Mouse (Mus musculus) neural tube, embryonic 12.5 days (tissue): ENCODE measurements at regions not wholly inside any gene's neighbourhood (a gene's known extent, or its start where the extent isn't known, plus 50 kb on each side); places are given as distances from the start of the nearest gene placed in this dataset.

Experiments used
- ATAC-seq: fragments of 200-750 bp; cut with Nextera tagmentation; 2 replicates; pipeline ENCODE4 v1.8.0; 2017; ENCODE audit warnings: low read depth, mild to moderate bottlenecking, moderate TSS enrichment, moderate library complexity; ENCODE audit not compliant: low FRiP score
- H3K27ac ChIP-seq: fragments of 300-500 bp; sonication (generic); 2 replicates; pipeline ENCODE4 v1.5.1; 2016
- H3K27me3 ChIP-seq: fragments of 300-500 bp; sonication (generic); replicated peaks from 2 replicates; pipeline ENCODE4 v1.6.1; 2016; ENCODE audit warnings: mild to moderate bottlenecking
- H3K36me3 ChIP-seq: fragments of 300-500 bp; sonication (generic); 2 replicates; pipeline ENCODE4 v1.6.1; 2016; ENCODE audit warnings: mild to moderate bottlenecking
- H3K4me1 ChIP-seq: fragments of 300-500 bp; sonication (generic); 2 replicates; pipeline ENCODE4 v1.6.1; 2016
- H3K4me2 ChIP-seq: fragments of 300-500 bp; sonication (generic); replicated peaks from 2 replicates; pipeline ENCODE4 v1.6.1; 2016; ENCODE audit warnings: mild to moderate bottlenecking
- H3K4me3 ChIP-seq: fragments of 300-500 bp; sonication (generic); 2 replicates; pipeline ENCODE4 v1.5.1; 2016
- H3K9ac ChIP-seq: fragments of 300-500 bp; sonication (generic); 2 replicates; pipeline ENCODE4 v1.6.1; 2016; ENCODE audit warnings: mild to moderate bottlenecking
- H3K9me3 ChIP-seq: fragments of 300-500 bp; sonication (generic); 2 replicates; pipeline ENCODE4 v1.6.1; 2016; ENCODE audit warnings: mild to moderate bottlenecking
- WGBS: fragments of 180-500 bp; shearing (Covaris S2); methylation state at CpG from one replicate; pipeline ENCODE4 v1.1.7; 2016; 5-methylcytosine and 5-hydroxymethylcytosine counted together

GRCm38 (mm10) chr1:128820527-128820926 is 228.4 kb upstream of the Cxcr4 start:
- Histone ChIP-seq H3K36me3 (no peaks in the 10 kb centered on the region), H3K27me3 (no peaks in the 10 kb centered on the region), H3K4me3 (no peak overlapping the region), H3K9me3 (no peaks in the 10 kb centered on the region), H3K4me2 (no peak overlapping the region), H3K27ac (no peak overlapping the region), H3K4me1 (peaks cover 10% of the 10 kb centered on the region), H3K9ac (no peak overlapping the region)
- no peak for ATAC-seq
- WGBS, result 82% methylated on average over 1 of the region's 1 CpGs

DNA sequence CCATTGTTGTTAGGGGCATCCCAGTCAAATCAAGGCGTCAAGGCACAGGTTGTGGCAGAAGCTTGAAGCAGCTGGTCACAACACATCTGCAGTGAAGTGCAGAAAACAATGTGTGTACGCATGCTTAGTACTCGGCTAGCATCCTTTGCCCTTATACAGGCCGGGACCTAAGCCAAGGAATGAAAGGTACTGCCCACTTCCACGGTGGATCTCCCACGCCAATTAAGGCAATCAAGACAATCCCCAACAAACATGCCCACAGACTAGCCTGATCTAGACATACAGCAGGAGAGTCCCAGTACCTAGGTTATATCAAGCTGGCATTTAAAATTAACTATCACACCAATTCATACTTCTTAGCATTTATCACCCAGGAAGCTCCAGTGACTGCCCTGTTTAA is 227.5 kb upstream of the Cxcr4 start:
- no peak overlapping the region for H3K4me2 ChIP-seq
- 92% methylated on average over 6 of the region's 6 CpGs for WGBS
- H3K9ac ChIP-seq, result no peak overlapping the region
- H3K27ac ChIP-seq, result no peak overlapping the region
- H3K4me1 ChIP-seq, result peaks cover 10% of the 10 kb centered on the region
- no peaks in the 10 kb centered on the region for H3K27me3 ChIP-seq
- no peaks in the 10 kb centered on the region for H3K9me3 ChIP-seq
- ATAC-seq, result no peak
- no peaks in the 10 kb centered on the region for H3K36me3 ChIP-seq
- H3K4me3 ChIP-seq, result no peak overlapping the region

- no peak overlapping the region for H3K9ac ChIP-seq
- no peak overlapping the region for H3K4me2 ChIP-seq
- no peak overlapping the region for H3K27ac ChIP-seq
- no peaks in the 10 kb centered on the region for H3K9me3 ChIP-seq
- H3K4me3 ChIP-seq, result no peak overlapping the region
- ATAC-seq, result no peak
- 87% methylated on average over 5 of the region's 5 CpGs for WGBS
- no peaks in the 10 kb centered on the region for H3K27me3 ChIP-seq
- no peaks in the 10 kb centered on the region for H3K36me3 ChIP-seq
- H3K4me1 ChIP-seq, result no peaks in the 10 kb centered on the region
These were observed 221.3 kb upstream of the Cxcr4 start for GRCm38 (mm10) chr1:128813379-128813778.

DNA sequence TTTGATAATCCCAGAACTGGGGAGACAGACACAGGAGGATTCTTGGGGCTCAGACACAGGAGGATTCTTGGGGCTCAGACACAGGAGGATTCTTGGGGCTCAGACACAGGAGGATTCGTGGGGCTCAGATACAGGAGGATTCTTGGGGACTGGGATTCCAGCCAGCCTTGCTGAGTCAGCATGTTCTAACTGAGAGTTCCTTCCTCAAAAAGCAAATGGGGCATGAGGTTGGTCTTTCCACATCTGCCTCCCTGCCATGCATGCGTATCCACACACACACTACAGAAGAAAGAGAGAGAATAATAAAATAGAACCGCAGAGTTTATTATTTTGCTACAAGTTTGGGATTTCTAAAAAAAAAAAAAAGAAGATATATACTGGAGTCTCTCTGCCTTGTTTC is 218.8 kb upstream of the Cxcr4 start:
- 75% methylated on average over 3 of the region's 3 CpGs for WGBS
- Histone ChIP-seq H3K9ac (no peak overlapping the region), H3K9me3 (no peaks in the 10 kb centered on the region), H3K27me3 (no peaks in the 10 kb centered on the region), H3K4me2 (no peak overlapping the region), H3K4me1 (peaks cover 18% of the 10 kb centered on the region), H3K27ac (no peak overlapping the region), H3K4me3 (no peak overlapping the region), H3K36me3 (no peaks in the 10 kb centered on the region)
- no peak for ATAC-seq

GRCm38 (mm10) chr1:128810094-128810493 is 218.0 kb upstream of the Cxcr4 start:
- Histone ChIP-seq H3K9me3 (no peaks in the 10 kb centered on the region), H3K36me3 (no peaks in the 10 kb centered on the region), H3K27ac (no peak overlapping the region), H3K4me1 (peaks cover 23% of the 10 kb centered on the region), H3K4me3 (no peak overlapping the region), H3K27me3 (no peaks in the 10 kb centered on the region), H3K9ac (no peak overlapping the region), H3K4me2 (no peak overlapping the region)
- no peak for ATAC-seq
- WGBS, result 67% methylated on average over 2 of the region's 2 CpGs

DNA sequence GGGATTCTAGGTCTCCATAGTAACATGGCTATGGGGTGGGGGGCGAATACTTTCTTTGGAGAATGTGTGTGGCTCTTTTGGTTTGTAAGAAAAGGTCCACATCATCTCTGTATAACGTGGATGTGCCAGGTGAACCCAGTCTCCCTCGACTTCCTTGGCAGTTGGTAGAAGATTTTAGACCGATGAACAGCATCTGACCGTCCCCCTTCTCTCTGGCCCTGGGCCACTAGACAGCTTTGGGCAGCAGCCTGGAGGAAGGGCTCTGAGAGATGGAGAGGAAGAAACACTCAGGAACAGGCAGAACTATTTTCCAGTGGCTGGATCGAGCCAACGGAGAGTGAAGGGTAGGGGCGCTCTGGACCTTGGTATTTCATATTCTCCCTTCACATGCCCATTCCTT is 217.5 kb upstream of the Cxcr4 start:
- H3K4me2 ChIP-seq, result no peak overlapping the region
- H3K4me1 ChIP-seq, result peaks cover 23% of the 10 kb centered on the region
- H3K9me3 ChIP-seq, result no peaks in the 10 kb centered on the region
- no peak overlapping the region for H3K9ac ChIP-seq
- 89% methylated on average over 8 of the region's 8 CpGs for WGBS
- no peak overlapping the region for H3K27ac ChIP-seq
- no peaks in the 10 kb centered on the region for H3K27me3 ChIP-seq
- no peak for ATAC-seq
- H3K4me3 ChIP-seq, result no peak overlapping the region
- H3K36me3 ChIP-seq, result no peaks in the 10 kb centered on the region

DNA sequence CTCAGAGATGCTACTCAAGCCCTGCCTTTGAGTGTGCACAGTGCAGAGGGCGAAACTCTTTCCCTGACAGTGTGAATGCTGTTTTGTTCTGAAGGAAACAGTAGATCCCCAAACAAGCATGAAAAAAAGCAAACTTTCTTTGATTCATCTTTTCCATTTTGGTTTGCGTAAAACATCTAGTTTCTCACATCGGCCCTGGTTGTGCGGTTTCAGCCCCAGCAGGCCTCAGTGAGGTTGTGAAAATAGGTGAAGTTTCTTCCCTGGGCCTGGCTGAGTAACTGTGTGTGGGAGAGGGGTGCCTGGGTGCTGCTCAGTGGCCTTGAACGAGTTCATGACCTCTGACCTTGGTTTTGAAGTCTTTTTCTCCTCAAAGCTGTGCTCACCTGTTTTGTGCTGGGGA is 216.5 kb upstream of the Cxcr4 start:
- WGBS, result 85% methylated on average over 5 of the region's 5 CpGs
- no peaks in the 10 kb centered on the region for H3K27me3 ChIP-seq
- no peak for ATAC-seq
- no peaks in the 10 kb centered on the region for H3K9me3 ChIP-seq
- H3K4me2 ChIP-seq, result no peak overlapping the region
- no peak overlapping the region for H3K9ac ChIP-seq
- H3K27ac ChIP-seq, result no peak overlapping the region
- no peaks in the 10 kb centered on the region for H3K36me3 ChIP-seq
- H3K4me3 ChIP-seq, result no peak overlapping the region
- H3K4me1 ChIP-seq, result peaks cover 27% of the 10 kb centered on the region

DNA sequence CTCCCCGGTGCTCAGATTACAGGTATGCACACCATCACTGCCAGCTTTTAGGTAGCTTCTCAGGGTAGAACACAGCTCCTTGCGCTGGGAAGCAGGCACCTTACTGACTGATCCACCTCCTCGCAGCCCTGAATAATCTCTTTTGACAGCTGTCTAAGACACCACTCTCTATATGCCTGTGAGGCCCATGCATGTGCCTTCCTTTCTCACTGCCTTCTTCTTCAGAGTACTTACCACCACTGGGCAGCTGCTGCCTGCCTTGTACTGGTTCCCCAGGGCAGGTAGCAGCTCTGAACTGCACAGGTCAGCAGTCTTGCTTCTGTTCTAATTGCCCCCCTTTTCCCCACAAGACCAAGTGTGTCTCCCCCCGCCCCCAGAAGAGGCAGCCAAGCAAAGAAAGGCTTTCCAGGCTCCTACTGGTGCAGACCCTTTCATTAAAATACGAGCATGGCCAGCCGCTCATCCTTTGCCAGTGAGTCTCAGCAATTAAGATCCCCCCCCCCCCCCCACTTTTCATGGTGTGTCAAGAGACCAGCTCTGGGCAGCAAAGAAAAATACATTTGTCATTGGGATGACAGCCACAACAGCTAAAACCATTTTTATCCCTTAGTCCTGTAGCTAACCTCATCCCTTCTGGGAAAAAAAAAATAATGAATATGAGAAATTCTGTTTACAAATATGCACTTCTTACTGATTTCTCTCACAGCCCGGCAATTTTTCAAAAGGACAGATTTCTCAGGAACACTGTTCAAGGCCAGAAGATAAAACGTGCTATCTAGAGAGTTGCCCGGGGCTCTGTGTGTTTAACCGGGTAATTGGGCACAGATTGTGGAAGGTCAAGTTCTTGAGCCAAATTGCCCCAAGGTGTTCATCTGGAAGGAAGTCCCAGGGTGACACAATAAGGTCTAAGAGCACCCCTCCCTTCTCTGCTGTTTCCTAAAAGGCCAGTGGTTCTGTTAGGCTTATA is 213.9 kb upstream of the Cxcr4 start:
- Histone ChIP-seq H3K27ac (no peak overlapping the region), H3K4me2 (no peak overlapping the region), H3K9ac (no peak overlapping the region), H3K4me3 (no peak overlapping the region), H3K9me3 (no peaks in the 10 kb centered on the region), H3K4me1 (peaks cover 33% of the 10 kb centered on the region), H3K36me3 (no peaks in the 10 kb centered on the region), H3K27me3 (no peaks in the 10 kb centered on the region)
- 40% methylated on average over 10 of the region's 10 CpGs for WGBS
- peak; percentile 46; the same call in 1 of the 2 replicates for ATAC-seq

- Histone ChIP-seq H3K27me3 (no peaks in the 10 kb centered on the region), H3K4me2 (no peak overlapping the region), H3K4me1 (peaks cover 33% of the 10 kb centered on the region), H3K36me3 (no peaks in the 10 kb centered on the region), H3K27ac (no peak overlapping the region), H3K4me3 (no peak overlapping the region), H3K9me3 (no peaks in the 10 kb centered on the region), H3K9ac (no peak overlapping the region)
- ATAC-seq, result no peak
- WGBS, result 43% methylated on average over 9 of the region's 9 CpGs
These were observed 211.5 kb upstream of the Cxcr4 start for GRCm38 (mm10) chr1:128803433-128804060.

- Histone ChIP-seq H3K36me3 (no peaks in the 10 kb centered on the region), H3K27me3 (no peaks in the 10 kb centered on the region), H3K4me2 (no peak overlapping the region), H3K4me3 (no peak overlapping the region), H3K4me1 (peaks cover 33% of the 10 kb centered on the region), H3K9me3 (no peaks in the 10 kb centered on the region), H3K27ac (no peak overlapping the region), H3K9ac (no peak overlapping the region)
- ATAC-seq, result no peak
These were observed 211.0 kb upstream of the Cxcr4 start for GRCm38 (mm10) chr1:128803058-128803432.

DNA sequence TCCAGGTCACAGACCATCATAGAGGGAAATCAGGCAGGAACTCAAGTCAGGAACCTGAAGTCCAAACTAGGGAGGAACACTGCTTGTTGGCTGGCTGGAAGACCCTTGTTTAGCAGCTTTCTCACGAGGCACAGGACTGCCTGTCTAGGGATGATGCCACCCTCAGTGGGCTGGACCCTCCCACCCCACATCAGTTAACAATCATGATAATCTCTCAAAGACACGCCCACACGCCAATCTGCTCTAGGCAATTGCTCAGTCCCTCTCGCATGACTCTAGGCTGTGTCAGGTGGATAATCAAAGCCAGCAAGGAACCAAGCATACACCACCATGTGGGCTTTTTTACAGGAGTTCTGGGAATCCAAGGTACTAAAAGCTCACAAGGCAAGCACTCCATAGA is 206.6 kb upstream of the Cxcr4 start:
- Histone ChIP-seq H3K9ac (no peak overlapping the region), H3K27ac (no peak overlapping the region), H3K4me1 (peaks cover 7% of the 10 kb centered on the region; the same call in 1 of the 2 replicates), H3K27me3 (no peaks in the 10 kb centered on the region), H3K4me2 (no peak overlapping the region), H3K4me3 (no peak overlapping the region), H3K9me3 (no peaks in the 10 kb centered on the region), H3K36me3 (no peaks in the 10 kb centered on the region)
- no peak for ATAC-seq
- 69% methylated on average over 4 of the region's 4 CpGs for WGBS

DNA sequence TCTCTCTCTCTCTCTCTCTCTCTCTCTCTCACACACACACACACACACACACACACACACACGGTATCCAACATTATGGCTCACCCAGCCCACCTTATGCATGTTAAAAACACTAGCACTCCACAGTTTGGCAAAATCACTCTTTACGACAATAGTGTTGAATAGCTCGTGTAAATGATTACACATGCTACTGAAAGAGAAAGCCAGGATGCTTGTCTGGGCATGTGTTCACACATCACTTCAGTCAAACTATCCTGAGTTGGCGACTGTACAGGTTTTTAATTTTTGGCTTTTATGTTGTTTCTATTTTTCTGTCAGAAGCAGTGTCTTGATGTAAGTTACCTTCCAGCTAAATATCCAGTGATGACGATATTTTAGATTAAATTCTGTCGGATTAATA is 203.6 kb upstream of the Cxcr4 start:
- Histone ChIP-seq H3K36me3 (no peaks in the 10 kb centered on the region), H3K9me3 (no peaks in the 10 kb centered on the region), H3K4me3 (no peak overlapping the region), H3K9ac (no peak overlapping the region), H3K27me3 (no peaks in the 10 kb centered on the region), H3K4me1 (no peaks in the 10 kb centered on the region), H3K27ac (no peak overlapping the region), H3K4me2 (no peak overlapping the region)
- no peak for ATAC-seq
- WGBS, result 89% methylated on average over 6 of the region's 6 CpGs

- no peaks in the 10 kb centered on the region for H3K36me3 ChIP-seq
- no peak overlapping the region for H3K4me3 ChIP-seq
- no peaks in the 10 kb centered on the region for H3K9me3 ChIP-seq
- no peaks in the 10 kb centered on the region for H3K27me3 ChIP-seq
- H3K9ac ChIP-seq, result no peak overlapping the region
- ATAC-seq, result no peak
- 95% methylated on average over 6 of the region's 6 CpGs for WGBS
- H3K27ac ChIP-seq, result no peak overlapping the region
- no peaks in the 10 kb centered on the region for H3K4me1 ChIP-seq
- H3K4me2 ChIP-seq, result no peak overlapping the region
These were observed 198.8 kb upstream of the Cxcr4 start for GRCm38 (mm10) chr1:128790881-128791280.
